Mouse (Mus musculus) limb, embryonic 13.5 days (tissue): ENCODE measurements around the gene Smg8. TPM values are rescaled to one million over a fixed set of nuclear protein-coding genes. Genes with fewer than 3 reads are reported as not detected.

ENCODE experiments used
- ATAC-seq: fragments of 200-750 bp; cut with Nextera tagmentation; 2 replicates; pipeline ENCODE4 v1.8.0; 2017; ENCODE audit warnings: low read depth, moderate number of reproducible peaks, moderate TSS enrichment; ENCODE audit not compliant: low FRiP score
- H3K27ac ChIP-seq: fragments of 300-500 bp; sonication (generic); 2 replicates; pipeline ENCODE4 v1.5.1; 2015; ENCODE audit warnings: inconsistent platforms, mild to moderate bottlenecking, moderate library complexity
- H3K27me3 ChIP-seq: fragments of 300-500 bp; sonication (generic); 2 replicates; pipeline ENCODE4 v1.6.1; 2015; ENCODE audit warnings: mild to moderate bottlenecking, inconsistent platforms
- H3K36me3 ChIP-seq: fragments of 300-500 bp; sonication (generic); 2 replicates; pipeline ENCODE4 v1.6.1; 2015; ENCODE audit warnings: inconsistent platforms, mild to moderate bottlenecking, moderate library complexity
- H3K4me1 ChIP-seq: fragments of 300-500 bp; sonication (generic); 2 replicates; pipeline ENCODE4 v1.6.1; 2015; ENCODE audit warnings: inconsistent platforms
- H3K4me2 ChIP-seq: fragments of 300-500 bp; sonication (generic); replicated peaks from 2 replicates; pipeline ENCODE4 v1.6.1; 2015; ENCODE audit warnings: inconsistent platforms, mild to moderate bottlenecking, moderate library complexity
- H3K4me3 ChIP-seq: fragments of 300-500 bp; sonication (generic); 2 replicates; pipeline ENCODE4 v1.5.1; 2015; ENCODE audit warnings: moderate library complexity, mild to moderate bottlenecking, inconsistent platforms
- H3K9ac ChIP-seq: fragments of 300-500 bp; sonication (generic); 2 replicates; pipeline ENCODE4 v1.6.1; 2015; ENCODE audit warnings: mild to moderate bottlenecking, inconsistent platforms
- H3K9me3 ChIP-seq: fragments of 300-500 bp; sonication (generic); 2 replicates; pipeline ENCODE4 v1.6.1; 2016; ENCODE audit warnings: inconsistent platforms
- WGBS: fragments of 180-500 bp; shearing (Covaris S2); methylation state at CpG from one replicate; pipeline ENCODE4 v1.1.7; 2015; 5-methylcytosine and 5-hydroxymethylcytosine counted together
- microRNA counts: library from miRNA; unstranded; fragments of <30 nt; microRNA quantifications from one replicate; lab custom pipeline; 2016
- microRNA-seq: library from miRNA; unstranded; fragments of <30 nt; microRNA quantifications from one replicate; pipeline ENCODE4, GENCODE M21; 2016
- polyA plus RNA-seq: library from polyadenylated mRNA; unstranded; fragments of >200 nt; fragmentation: Nextera tagmentation; extraction: Ambion mirVana; gene quantifications from 2 replicates; pipeline ENCODE4 v1.2.1, GENCODE M21; 2015

The Smg8 gene
- polyA plus RNA-seq, 1 experiment from 2014 or later: 24.9 TPM

DNA sequence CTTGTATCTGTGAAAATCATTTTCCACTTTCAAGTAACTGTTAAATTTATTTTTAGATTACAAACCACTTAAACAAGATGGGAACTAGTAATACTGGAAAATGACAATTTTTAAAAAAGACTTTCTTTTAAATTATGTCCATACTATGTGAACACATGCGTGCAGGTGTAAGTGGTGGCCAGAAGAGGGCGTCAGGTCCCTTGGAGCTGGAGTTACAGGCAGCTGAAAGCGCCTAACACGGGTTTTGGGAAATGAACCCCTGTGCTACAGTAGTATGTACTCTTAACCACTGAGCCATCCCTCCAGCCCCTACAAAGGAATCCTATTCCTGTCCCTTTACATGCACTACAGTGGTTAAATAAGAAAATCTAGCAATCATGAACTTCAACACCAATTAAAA is 50.4 kb downstream of the Smg8 start:
- peaks cover 43% of the 10 kb centered on the region for H3K36me3 ChIP-seq
- no peak for ATAC-seq
- no peaks in the 10 kb centered on the region for H3K9me3 ChIP-seq
- no peaks in the 10 kb centered on the region for H3K4me1 ChIP-seq
- H3K27me3 ChIP-seq: no peaks in the 10 kb centered on the region
- H3K4me2 ChIP-seq: no peak overlapping the region
- no peak overlapping the region for H3K9ac ChIP-seq
- H3K4me3 ChIP-seq: no peak overlapping the region
- H3K27ac ChIP-seq: no peak overlapping the region
- WGBS: 65% methylated on average over 4 of the region's 4 CpGs

DNA sequence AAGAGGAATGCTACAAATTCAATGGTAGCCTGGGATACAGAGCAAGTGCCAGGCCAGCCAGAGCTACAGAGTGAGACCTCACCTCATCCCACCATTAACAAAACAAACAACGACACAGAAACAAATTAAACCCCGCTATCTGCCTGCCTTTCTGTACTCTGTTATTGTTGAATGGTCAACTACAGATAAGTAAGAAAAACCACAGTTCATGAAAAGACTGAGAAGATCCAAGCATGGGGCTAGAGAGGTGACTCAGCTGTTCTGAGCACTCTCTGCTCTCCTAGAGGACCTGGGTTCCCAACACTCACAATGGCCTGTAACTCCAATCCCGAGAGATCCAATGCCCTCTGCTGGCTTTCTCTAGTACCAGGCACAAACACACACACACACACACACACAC is 58.4 kb downstream of the Smg8 start:
- Histone ChIP-seq H3K9me3 (no peaks in the 10 kb centered on the region), H3K4me2 (no peak overlapping the region), H3K27me3 (no peaks in the 10 kb centered on the region), H3K27ac (no peak overlapping the region), H3K9ac (no peak overlapping the region), H3K36me3 (peaks cover 10% of the 10 kb centered on the region; the same call in 1 of the 2 replicates), H3K4me3 (no peak overlapping the region), H3K4me1 (no peaks in the 10 kb centered on the region)
- no peak for ATAC-seq
- WGBS: 92% methylated on average over 3 of the region's 3 CpGs

MicroRNAs within 50 kb of the gene (microRNA counts, 519-probe panel; counts per million panel counts)
- microRNA mmu-miR-301a (lab: Ali Mortazavi, UCI): 4,710 counts per million, percentile 91 among the panel's probes with 10 or more counts

Small RNAs within 50 kb of the gene (microRNA-seq; reads per million reads assigned to microRNA genes)
- gene Mir301: 1,302 reads per million, percentile 78 among the genes with 10 or more reads in this experiment

Other genes with a start within 250 kb of the Smg8 start
- gene Ypel2, start 93.1 kb downstream of the Smg8 start, polyA plus RNA-seq: 11.6 and 12.5 TPM in 2 replicates
- 26.8 and 28.3 TPM in 2 replicates for gene Gdpd1, start 12.7 kb downstream of the Smg8 start, polyA plus RNA-seq
- gene Prr11, start 21.9 kb upstream of the Smg8 start, polyA plus RNA-seq: 6.7 and 7.9 TPM in 2 replicates
- 86.2 and 86.3 TPM in 2 replicates for gene Ska2, start 22.5 kb upstream of the Smg8 start, polyA plus RNA-seq
- 21.3 and 25.0 TPM in 2 replicates for gene Trim37, start 40.3 kb upstream of the Smg8 start, polyA plus RNA-seq